8 mouse cellular contexts compared by ENCODE assay signal in the genomic region with DNA sequence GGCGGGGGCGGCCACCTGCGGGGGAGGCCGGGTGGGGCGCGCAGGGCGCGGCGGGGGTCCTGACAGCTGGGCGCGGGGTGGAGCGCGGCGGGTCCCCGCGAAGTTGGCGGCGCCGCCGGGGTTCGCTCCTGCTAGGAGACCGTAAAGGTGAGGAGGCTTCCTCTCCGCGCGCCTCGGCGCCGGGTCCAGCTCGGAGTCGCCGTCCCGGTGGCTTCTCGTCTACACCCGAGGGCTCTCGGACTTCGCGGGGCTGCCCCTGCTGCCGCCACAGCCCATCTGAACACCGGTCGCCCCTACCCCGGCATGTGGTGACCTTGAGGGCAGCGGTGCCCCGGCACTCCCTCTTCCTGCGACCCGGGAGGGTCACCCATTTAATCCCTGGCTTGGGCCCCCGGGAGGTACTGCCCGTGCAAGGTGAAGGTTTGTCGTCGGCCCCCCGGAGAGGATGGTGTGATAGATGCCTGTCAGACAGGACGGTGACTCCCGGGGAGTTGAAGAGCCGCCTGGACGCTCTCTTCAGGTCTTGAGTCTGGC. TPM values are rescaled to one million over a fixed set of nuclear protein-coding genes. Genes with fewer than 3 reads are reported as not detected.
A peak's percentile ranks its signal among the peaks of the same experiment; 100 is the strongest.
DNase-seq lines count a peak whose midpoint lies in the region; ATAC-seq and TF ChIP-seq lines count a peak whose summit lies in the region.

No protein-coding gene starts in this region.

- no peaks in the 10 kb centered on the region for H3K36me3 ChIP-seq in forebrain, embryonic 15.5 days
- H3K36me3 ChIP-seq in hindbrain, embryonic 12.5 days, result no peaks in the 10 kb centered on the region
- no peaks in the 10 kb centered on the region for H3K36me3 ChIP-seq in liver, adult 2 months (ENCODE audit: control insufficient read depth, insufficient read depth, low read length)
- no peaks in the 10 kb centered on the region for H3K36me3 ChIP-seq in myocyte (ENCODE audit: control insufficient read depth, insufficient read depth)
- H3K36me3 ChIP-seq in thymus, adult 2 months (ENCODE audit: control insufficient read depth, insufficient read depth, low read length), result no peaks in the 10 kb centered on the region

- H3K79me2 ChIP-seq in liver, adult 2 months (ENCODE audit: control insufficient read depth, insufficient read depth, low read length), result peaks cover 19% of the 10 kb centered on the region
- H3K79me2 ChIP-seq in myocyte (ENCODE audit: control insufficient read depth, insufficient read depth), result peaks cover 52% of the 10 kb centered on the region

- TF ChIP-seq CTCF in liver, adult 2 months (IDR thresholded peaks at IDR 0.05; ENCODE audit: low read depth, low read length), result no peak
- TF ChIP-seq CTCF in thymus, adult 2 months (IDR thresholded peaks at IDR 0.05; ENCODE audit: borderline replicate concordance, control insufficient read depth, extremely low read depth, insufficient read depth, low read length, poor library complexity), result no peak

- peak; percentile 3; the same call in 1 of the 2 replicates for ATAC-seq in forebrain, embryonic 15.5 days (replicated peaks)
- no peak for ATAC-seq in hindbrain, embryonic 12.5 days (ENCODE audit: low FRiP score)

- peak; percentile 36 for DNase-seq in kidney, adult 11 months
- no peak for DNase-seq in kidney, adult 18-20 months
- DNase-seq in adrenal gland, postnatal 36 days, result peak; percentile 50 to 54
- no peak for DNase-seq in liver, adult 2 months (ENCODE audit: extremely low read depth, low read depth, low spot score)
- DNase-seq in thymus, adult 2 months, result peak; percentile 56

- H3K4me3 ChIP-seq in forebrain, embryonic 15.5 days, result peak overlapping the region; percentile 89
- peak overlapping the region; percentile 99 for H3K4me3 ChIP-seq in hindbrain, embryonic 12.5 days
- peak overlapping the region; percentile 88 for H3K4me3 ChIP-seq in liver, adult 2 months (ENCODE audit: insufficient read depth, low read depth, low read length)
- peak overlapping the region; percentile 94 for H3K4me3 ChIP-seq in myocyte
- peak overlapping the region; percentile 88 for H3K4me3 ChIP-seq in thymus, adult 2 months (ENCODE audit: control insufficient read depth, insufficient read depth, low read length)

- no peak for TF ChIP-seq POLR2A in liver, adult 2 months (IDR thresholded peaks at IDR 0.05; ENCODE audit: extremely low read depth, insufficient read depth, low read length)
- TF ChIP-seq POLR2A in myocyte (IDR thresholded peaks at IDR 0.05; ENCODE audit: insufficient read length, low read depth), result no peak
- TF ChIP-seq POLR2A in thymus, adult 2 months (IDR thresholded peaks at IDR 0.05; ENCODE audit: control insufficient read depth, extremely low read depth, insufficient read depth, low read length, poor library complexity), result no peak

- peak overlapping the region; percentile 83 for H3K9ac ChIP-seq in forebrain, embryonic 15.5 days (replicated peaks)
- H3K9ac ChIP-seq in hindbrain, embryonic 12.5 days, result peak overlapping the region; percentile 98
- peak overlapping the region; percentile 89 for H3K9ac ChIP-seq in liver, adult 2 months (ENCODE audit: low read depth, low read length)

- peak overlapping the region; percentile 98 for H3K27ac ChIP-seq in forebrain, embryonic 15.5 days (replicated peaks)
- H3K27ac ChIP-seq in hindbrain, embryonic 12.5 days, result peak overlapping the region; percentile 100
- no peak overlapping the region for H3K27ac ChIP-seq in liver, adult 2 months (replicated peaks; ENCODE audit: insufficient read depth, low read depth, low read length)
- H3K27ac ChIP-seq in thymus, adult 2 months (ENCODE audit: control insufficient read depth, insufficient read depth, low read length), result no peak overlapping the region

- H3K27me3 ChIP-seq in forebrain, embryonic 15.5 days, result no peaks in the 10 kb centered on the region
- no peaks in the 10 kb centered on the region for H3K27me3 ChIP-seq in hindbrain, embryonic 12.5 days
- no peaks in the 10 kb centered on the region for H3K27me3 ChIP-seq in liver, adult 2 months (ENCODE audit: control insufficient read depth, insufficient read depth, low read length)
- H3K27me3 ChIP-seq in myocyte (ENCODE audit: control insufficient read depth, insufficient read depth, insufficient read length), result no peaks in the 10 kb centered on the region
- H3K27me3 ChIP-seq in thymus, adult 2 months (ENCODE audit: control insufficient read depth, insufficient read depth, low read length), result no peaks in the 10 kb centered on the region

- H3K4me2 ChIP-seq in forebrain, embryonic 15.5 days (replicated peaks), result peak overlapping the region; percentile 86
- peak overlapping the region; percentile 95 for H3K4me2 ChIP-seq in hindbrain, embryonic 12.5 days (replicated peaks)
- peak overlapping the region; percentile 87 for H3K4me2 ChIP-seq in myocyte (ENCODE audit: low read depth)

- H3K4me1 ChIP-seq in forebrain, embryonic 15.5 days, result peaks cover 9% of the 10 kb centered on the region
- H3K4me1 ChIP-seq in hindbrain, embryonic 12.5 days, result peaks cover 7% of the 10 kb centered on the region
- peaks cover 3% of the 10 kb centered on the region for H3K4me1 ChIP-seq in liver, adult 2 months (ENCODE audit: control insufficient read depth, insufficient read depth, low read length)
- H3K4me1 ChIP-seq in thymus, adult 2 months (replicated peaks; ENCODE audit: control insufficient read depth, insufficient read depth, low read length), result peaks cover 3% of the 10 kb centered on the region

- H3ac ChIP-seq in myocyte (ENCODE audit: control insufficient read depth, insufficient read length), result peak overlapping the region; percentile 88

- no peaks in the 10 kb centered on the region for H3K9me3 ChIP-seq in forebrain, embryonic 15.5 days
- H3K9me3 ChIP-seq in hindbrain, embryonic 12.5 days (replicated peaks), result no peaks in the 10 kb centered on the region

- under 1% methylated on average over 47 of the region's 54 CpGs for WGBS in forebrain, embryonic 15.5 days
- WGBS in hindbrain, embryonic 12.5 days, result under 1% methylated on average over 53 of the region's 54 CpGs
- WGBS in liver, adult 2 months, result 0% methylated on average over 54 of the region's 54 CpGs
- WGBS in thymus, adult 2 months, result under 1% methylated on average over 54 of the region's 54 CpGs

TF ChIP-seq in myocyte, 11 proteins besides CTCF, POLR2A, EP300 and RAD21:
- TF ChIP-seq TCF3 (IDR thresholded peaks at IDR 0.05; ENCODE audit: insufficient read length, low read depth), result peak; percentile 10
- no peak for TF ChIP-seq E2F4 (IDR thresholded peaks at IDR 0.05; ENCODE audit: insufficient read depth)
- peak in 1 of 3 experiments; percentile 30 for TF ChIP-seq MYOG (IDR thresholded peaks at IDR 0.05; ENCODE audit: control insufficient read depth in 1 of 3, insufficient read depth in 1 of 3, insufficient read length in 2 of 3, low read depth in 2 of 3)
- TF ChIP-seq TCF12 (IDR thresholded peaks at IDR 0.05; ENCODE audit: insufficient read depth, poor library complexity, severe bottlenecking), result no peak
- no peak for TF ChIP-seq REST (IDR thresholded peaks at IDR 0.05; ENCODE audit: insufficient read depth, insufficient read length)
- peak in 1 of 3 experiments; percentile 66 for TF ChIP-seq MYOD1 (IDR thresholded peaks at IDR 0.05; ENCODE audit: control insufficient read depth in 1 of 3, insufficient read length in 2 of 3, low read depth in 2 of 3)

RNA-seq across cellular contexts. Expression of a gene that starts 1.3 kb away (rescaled TPM):
- 10 to 100 TPM; 50.1 to 57.9 TPM for total RNA-seq in adrenal gland, postnatal 36 days (2021)
- 169 and 176 TPM in 2 replicates for polyA plus RNA-seq in forebrain, embryonic 15.5 days (2015; fragmentation: Nextera tagmentation; extraction: Ambion mirVana)
- polyA plus RNA-seq in hindbrain, embryonic 12.5 days (2016; fragmentation: Nextera tagmentation; extraction: Ambion mirVana), result 151 and 160 TPM in 2 replicates
- 28.8 and 31.5 TPM in 2 replicates for total RNA-seq in liver, adult 2 months (2014; rRNA removed)
- polyA plus RNA-seq in liver, adult 2 months (2012; rRNA removed), result 4.7 and 5.2 TPM in 2 replicates
- 36.2 TPM for polyA plus RNA-seq in myocyte (2012; fragmentation: generic; extraction: Trizol)
- polyA plus RNA-seq in thymus, adult 2 months (2012; rRNA removed), result 12.0 and 12.5 TPM in 2 replicates

Comparison
In these comparisons a context has a peak if more than half of its experiments do, and no peak if none do; other contexts are left out.
1. DNase-seq: peak in kidney, adult 11 months (single experiment), adrenal gland, postnatal 36 days (2 of 2) and thymus, adult 2 months (single experiment); none in kidney, adult 18-20 months (single experiment) and liver, adult 2 months (single experiment).
2. H3K27ac ChIP-seq: peak in forebrain, embryonic 15.5 days (single experiment) and hindbrain, embryonic 12.5 days (single experiment); none in liver, adult 2 months (single experiment) and thymus, adult 2 months (single experiment).
3. Peak in every context shown above with its lines, with median percentiles within 50 percentile points of each other: H3K4me2 ChIP-seq, H3K4me3 ChIP-seq and H3K9ac ChIP-seq.